Mouse (Mus musculus): ENCODE measurements around the gene Btrc.

GRCm38 (mm10) chr19:45505446-45505845 lies 141.9 kb downstream of the Btrc start:
- TF ChIP-seq CTCF (IDR thresholded peaks at IDR 0.05; ENCODE audit: low read depth, low read length), result no peak
- TF ChIP-seq TAL1 (conservative IDR thresholded peaks at IDR 0.05; ENCODE audit: low read depth, low read length), result no peak

Data from G1E (cell line).